Mouse (Mus musculus) gastrocnemius, adult 2 months (tissue): ENCODE measurements at regions not wholly inside any gene's neighbourhood (a gene's known extent, or its start where the extent isn't known, plus 50 kb on each side); places are given as distances from the start of the nearest gene placed in this dataset.

Source experiments
- DNase-seq: peaks from one replicate; pipeline ENCODE4 v3.0.0; 2022
- H3K27ac ChIP-seq: fragments of 200-600 bp; 2 replicates; pipeline ENCODE4 v1.8.1; 2022; ENCODE audit warnings: mild to moderate bottlenecking
- H3K4me3 ChIP-seq: fragments of 200-600 bp; 2 replicates; pipeline ENCODE4 v1.8.1; 2022; ENCODE audit warnings: mild to moderate bottlenecking, moderate library complexity
- CTCF ChIP-seq: fragments of 200-600 bp; IDR thresholded peaks from 2 replicates; pipeline ENCODE4 v1.8.1; 2022; ENCODE audit warnings: antibody characterized with exemption, mild to moderate bottlenecking, moderate library complexity
- intact Hi-C: fragments of 180-260 bp; cut with DNase I; formaldehyde crosslinking; loops from one replicate; pipeline ENCODE4 v1.15.1; 2025

DNA sequence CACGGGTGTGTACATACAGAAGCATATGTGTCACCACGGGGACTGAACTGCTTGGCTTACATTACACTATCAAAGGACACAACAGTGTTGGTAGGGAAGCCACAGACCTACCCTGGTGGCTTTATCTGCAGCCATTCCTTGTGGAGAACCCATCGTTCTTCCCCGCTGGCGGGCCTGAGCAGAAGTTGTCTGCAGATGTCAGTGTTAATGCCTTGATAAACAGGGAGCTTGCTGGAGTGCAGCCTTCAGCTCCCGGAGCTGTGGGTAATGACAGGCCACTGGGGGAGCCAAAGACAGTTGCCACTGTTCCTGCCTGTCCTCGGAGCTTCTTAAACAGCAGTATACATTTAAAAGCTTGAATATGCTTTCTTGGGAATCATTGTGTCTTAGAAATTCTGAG, 115.9 kb downstream of the H2al1j start:
- intact Hi-C loops, result loop anchor here (5.0 kb wide), 1 partner anchor 49 kb away; no protein-coding TSS in a partner anchor
- peak; percentile 17; the same call in 1 of the 2 replicates for TF ChIP-seq CTCF
- H3K4me3 ChIP-seq, result no peak overlapping the region
- H3K27ac ChIP-seq, result peak overlapping the region; percentile 63
- no peak for DNase-seq

DNA sequence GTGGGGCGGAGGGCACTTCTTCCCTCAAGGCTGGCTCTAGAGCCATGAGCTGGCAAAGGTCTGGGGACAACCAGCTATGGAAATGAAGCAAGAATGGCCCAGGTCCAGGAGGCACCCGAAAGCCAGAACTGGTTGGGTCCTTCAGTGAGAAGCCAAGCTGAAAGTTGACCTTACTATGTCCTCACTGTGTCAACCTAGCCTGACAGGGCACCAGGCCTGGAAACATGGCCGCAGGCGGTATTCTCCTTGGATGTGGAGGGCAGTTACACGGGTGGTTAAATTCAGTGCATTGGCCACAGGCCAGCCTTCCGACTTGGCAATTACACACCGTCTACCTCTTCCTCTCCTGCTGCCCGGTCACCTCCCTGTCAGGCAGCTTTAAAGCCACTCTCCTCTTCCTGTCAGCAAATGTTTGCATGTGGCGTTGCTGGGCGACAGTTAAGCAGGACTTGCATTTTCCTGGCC, 116.7 kb downstream of the H2al1j start:
- peak overlapping the region; percentile 63 for H3K27ac ChIP-seq
- intact Hi-C loops, result loop anchor here (5.0 kb wide), 1 partner anchor 48 kb away; no protein-coding TSS in a partner anchor
- no peak for TF ChIP-seq CTCF
- DNase-seq, result peak; percentile 85
- H3K4me3 ChIP-seq, result no peak overlapping the region

DNA sequence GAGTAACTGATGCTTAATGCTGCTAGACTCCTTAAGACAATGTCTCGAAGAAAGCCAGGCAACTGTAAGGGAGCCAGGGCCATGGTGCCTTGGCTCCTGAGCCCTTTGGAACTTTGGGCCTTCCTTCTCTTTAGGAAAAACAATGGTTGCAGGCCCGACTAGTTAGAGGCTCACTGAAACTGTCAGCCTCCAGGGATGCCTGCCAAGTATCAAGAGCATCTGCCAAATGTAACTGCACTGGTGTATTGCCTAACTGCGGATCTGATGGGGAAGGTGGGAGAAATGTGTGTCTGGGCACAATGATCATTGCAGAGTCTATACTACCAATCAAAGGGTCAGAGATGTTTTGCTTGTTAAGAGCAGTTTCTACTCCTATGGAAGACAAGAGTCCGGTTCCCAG, 121.1 kb downstream of the H2al1j start:
- peak; percentile 41 for DNase-seq
- H3K27ac ChIP-seq, result no peak overlapping the region
- H3K4me3 ChIP-seq, result no peak overlapping the region
- intact Hi-C loops, result no loop called here
- no peak for TF ChIP-seq CTCF

DNA sequence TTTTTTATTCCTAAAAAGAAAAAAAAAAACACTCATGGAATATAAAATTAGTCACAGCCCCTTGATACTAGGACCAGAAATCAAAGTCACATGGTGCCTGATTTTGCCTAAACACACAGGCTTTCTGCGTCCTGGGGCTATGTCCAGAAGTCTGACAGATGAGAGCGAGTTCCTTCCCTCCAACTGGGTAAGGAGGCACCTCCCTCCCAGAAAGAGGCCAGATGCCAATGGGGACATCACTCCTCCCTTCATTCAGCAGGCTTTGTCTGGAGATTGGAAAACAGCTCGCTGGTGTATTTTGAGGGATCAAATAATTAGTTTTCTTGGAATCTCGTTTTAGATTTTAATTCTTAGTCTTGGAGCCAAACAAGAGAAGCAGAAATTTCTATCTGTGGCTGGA, 130.9 kb downstream of the H2al1j start:
- intact Hi-C loops, result no loop called here
- no peak overlapping the region for H3K4me3 ChIP-seq
- peak; percentile 20 for DNase-seq
- no peak overlapping the region for H3K27ac ChIP-seq
- no peak for TF ChIP-seq CTCF

DNA sequence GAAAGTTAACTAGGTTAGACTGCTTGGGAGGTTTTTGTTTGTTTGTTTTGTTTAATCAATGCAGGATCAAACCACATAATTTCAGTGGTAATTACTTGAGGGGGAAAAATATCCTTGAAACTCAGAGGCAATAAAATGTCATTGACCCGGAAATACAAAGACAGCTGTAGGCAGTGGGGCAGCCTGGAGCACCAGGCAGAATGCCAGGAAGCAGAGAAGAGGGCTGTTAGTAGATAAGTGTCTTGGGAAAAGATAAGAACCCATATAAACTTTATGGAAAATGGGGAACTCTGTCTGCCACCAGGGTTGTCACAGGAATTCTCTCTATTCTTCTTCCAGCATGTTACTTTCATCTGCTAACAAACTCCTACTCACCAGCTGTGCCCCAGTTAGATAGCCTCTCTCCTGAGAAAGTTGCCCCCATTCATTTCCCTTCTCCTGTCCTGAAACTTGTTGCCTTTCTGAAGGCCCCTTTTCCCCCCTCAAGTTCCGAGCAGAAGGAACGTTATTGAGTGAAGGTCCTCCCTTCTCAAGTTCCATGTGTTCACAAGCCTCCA, 136.4 kb downstream of the H2al1j start:
- intact Hi-C loops, result no loop called here
- no peak overlapping the region for H3K4me3 ChIP-seq
- TF ChIP-seq CTCF, result no peak
- DNase-seq, result no peak
- no peak overlapping the region for H3K27ac ChIP-seq

DNA sequence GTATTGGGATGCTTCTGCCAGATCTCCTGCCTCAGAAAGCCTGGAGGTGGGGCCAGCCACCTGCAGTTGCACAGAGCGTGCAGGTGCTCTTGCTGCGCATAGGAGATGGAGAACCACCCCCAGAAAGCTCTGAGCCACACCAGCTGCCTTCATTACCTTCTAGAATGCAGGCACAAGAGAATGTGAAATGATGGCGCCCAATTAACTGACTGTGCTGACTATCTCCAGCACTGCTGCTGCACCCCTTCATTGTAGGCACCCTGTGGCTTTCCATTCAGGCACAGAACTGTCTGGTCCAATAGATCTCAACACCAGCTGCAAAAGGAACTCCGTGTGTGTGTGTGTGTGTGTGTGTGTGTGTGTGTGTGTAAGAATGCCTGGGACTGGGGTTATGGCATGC, 138.6 kb downstream of the H2al1j start:
- DNase-seq, result no peak
- H3K4me3 ChIP-seq, result no peak overlapping the region
- no peak for TF ChIP-seq CTCF
- intact Hi-C loops, result no loop called here
- H3K27ac ChIP-seq, result no peak overlapping the region

DNA sequence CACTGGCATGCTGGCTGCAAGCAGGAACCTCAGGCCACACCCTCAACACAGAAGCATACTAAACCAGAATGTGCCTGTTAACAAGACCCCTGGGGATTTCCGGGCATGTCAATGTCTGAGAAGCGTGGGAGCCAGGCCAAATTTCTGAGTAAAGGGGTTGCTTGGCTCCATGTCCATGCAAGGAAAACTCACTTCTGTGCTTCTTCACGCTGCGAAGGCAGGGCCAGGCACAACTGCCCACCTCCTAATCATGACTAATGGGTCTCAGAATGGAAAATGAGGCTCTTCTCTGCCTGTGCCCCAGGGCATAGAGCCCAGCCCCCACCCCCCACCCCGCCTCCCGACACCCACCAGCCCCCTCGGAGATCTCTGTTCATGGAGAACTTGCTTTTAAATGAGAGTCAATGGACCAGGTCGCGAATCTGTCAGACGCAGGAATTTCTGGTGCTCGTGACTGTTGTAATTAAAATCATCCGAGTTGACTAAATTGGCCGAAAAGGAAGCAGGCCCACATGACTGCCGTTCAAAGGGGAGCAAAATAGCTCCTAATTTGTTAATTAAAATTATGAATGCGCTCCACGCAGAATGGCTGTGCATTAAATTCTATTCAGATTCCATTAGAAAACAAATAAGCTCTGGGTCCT, 152.2 kb downstream of the H2al1j start:
- no peak for DNase-seq
- no peak for TF ChIP-seq CTCF
- Histone ChIP-seq H3K27ac (no peak overlapping the region), H3K4me3 (no peak overlapping the region)
- intact Hi-C loops, result no loop called here

DNA sequence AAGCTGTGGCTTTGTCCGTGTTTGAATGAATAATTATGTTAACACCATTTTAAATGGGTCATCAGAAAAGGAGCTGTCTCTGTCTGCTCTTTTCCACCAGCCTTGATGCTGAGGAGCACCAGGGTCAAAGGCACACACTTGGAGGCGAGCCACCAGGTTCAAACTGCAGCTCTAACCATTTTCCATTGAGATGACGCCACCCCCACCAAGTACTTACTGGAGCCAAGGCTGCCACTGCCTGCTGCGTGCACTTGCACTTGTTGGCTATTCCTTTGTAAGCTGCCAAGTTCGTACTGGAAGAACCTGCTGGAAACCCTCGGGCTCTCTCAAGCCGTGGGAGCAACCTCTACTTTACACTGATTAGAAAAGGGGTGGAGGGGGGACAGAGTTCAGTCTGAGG, 154.5 kb downstream of the H2al1j start:
- DNase-seq, result peak; percentile 19
- intact Hi-C loops, result no loop called here
- TF ChIP-seq CTCF, result no peak
- Histone ChIP-seq H3K4me3 (no peak overlapping the region), H3K27ac (no peak overlapping the region)

DNA sequence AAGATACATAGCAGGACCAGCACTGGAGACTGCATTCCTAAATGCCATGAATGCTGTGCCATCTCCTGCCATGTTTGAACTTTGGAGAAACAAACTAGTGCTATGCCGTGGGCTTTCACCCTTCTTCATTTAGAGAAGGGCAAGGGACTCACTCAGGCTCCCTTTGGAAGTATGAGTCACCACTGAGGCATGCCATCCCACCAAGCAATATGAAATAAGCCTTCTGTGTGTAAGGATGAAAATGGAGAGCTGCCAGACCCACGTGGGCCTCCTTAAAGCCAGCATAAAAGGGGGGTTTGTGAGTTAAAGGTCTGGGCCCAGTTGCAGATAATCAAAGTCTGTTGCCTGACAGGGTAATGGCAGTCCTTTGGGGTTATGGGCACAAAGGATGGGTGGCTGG, 159.0 kb downstream of the H2al1j start:
- intact Hi-C loops, result no loop called here
- no peak overlapping the region for H3K27ac ChIP-seq
- DNase-seq, result no peak
- H3K4me3 ChIP-seq, result no peak overlapping the region
- no peak for TF ChIP-seq CTCF

DNA sequence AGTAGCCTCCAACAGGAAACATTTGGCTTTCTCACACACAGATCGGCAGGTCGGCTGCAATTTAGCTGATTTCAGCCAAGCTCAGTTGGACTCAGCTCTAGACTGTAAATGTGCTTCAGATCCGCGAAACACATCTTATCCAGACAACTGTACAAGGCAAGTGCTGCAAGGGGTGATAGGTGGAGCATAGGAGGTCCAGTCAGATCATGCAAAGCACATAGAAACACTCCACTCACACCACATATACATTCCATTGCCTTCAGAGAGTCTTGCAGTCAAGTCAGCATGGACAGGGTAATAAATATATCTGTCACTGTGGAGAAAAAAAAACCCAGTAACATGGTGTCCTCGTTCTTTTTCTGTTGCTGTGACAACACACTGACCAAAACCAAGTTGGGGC, 160.3 kb downstream of the H2al1j start:
- TF ChIP-seq CTCF, result no peak
- DNase-seq, result no peak
- intact Hi-C loops, result no loop called here
- Histone ChIP-seq H3K27ac (no peak overlapping the region), H3K4me3 (no peak overlapping the region)

DNA sequence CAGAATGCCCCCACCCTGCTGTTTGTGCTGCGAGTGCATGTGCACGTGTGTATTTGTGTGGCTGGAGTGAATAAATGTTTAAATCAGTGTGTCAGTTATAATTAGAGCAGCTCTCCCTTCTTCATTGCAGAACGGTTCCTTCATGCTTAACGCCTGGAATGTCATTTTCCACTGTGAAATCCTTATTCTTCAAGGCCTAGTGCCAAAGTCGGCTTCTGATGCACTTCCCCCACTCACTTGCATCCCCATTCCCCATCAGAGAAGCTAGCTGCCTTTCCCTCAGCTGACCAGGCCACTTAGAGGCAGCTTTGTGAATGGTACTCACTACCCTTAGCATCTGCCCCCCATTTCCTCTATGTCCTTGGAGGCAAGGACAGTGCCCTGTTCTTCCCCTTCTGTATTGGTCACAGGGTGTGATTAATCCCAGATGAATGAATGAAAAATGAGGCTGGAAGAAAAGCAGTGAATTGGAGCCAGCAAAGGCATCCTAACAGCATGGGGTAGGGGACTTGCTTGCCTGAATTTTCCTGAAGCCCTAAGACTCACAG, 162.6 kb downstream of the H2al1j start:
- no peak for TF ChIP-seq CTCF
- no peak overlapping the region for H3K27ac ChIP-seq
- no peak overlapping the region for H3K4me3 ChIP-seq
- intact Hi-C loops, result loop anchor here (5.0 kb wide), 1 partner anchor 48 kb away; no protein-coding TSS in a partner anchor
- no peak for DNase-seq

DNA sequence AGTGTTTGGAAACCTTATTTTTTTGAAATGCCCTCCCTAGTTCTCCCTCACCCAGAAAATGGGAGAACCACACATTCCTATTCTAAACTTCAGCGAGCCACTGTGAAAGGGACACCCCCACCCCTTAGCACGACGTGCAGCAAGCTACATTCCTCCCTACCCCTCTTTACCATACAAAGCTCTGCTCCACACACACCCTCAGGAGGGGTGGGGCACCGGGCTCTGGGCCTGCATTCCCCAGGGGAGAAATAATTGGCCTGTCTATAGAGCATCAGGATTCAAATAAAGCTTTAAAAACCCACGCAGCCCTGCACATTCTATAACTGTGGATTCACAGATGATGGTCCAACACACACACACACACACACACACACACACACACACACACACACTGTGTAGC, 163.6 kb downstream of the H2al1j start:
- TF ChIP-seq CTCF, result no peak
- Histone ChIP-seq H3K27ac (no peak overlapping the region), H3K4me3 (no peak overlapping the region)
- intact Hi-C loops, result loop anchor here (5.0 kb wide), 1 partner anchor 49 kb away; no protein-coding TSS in a partner anchor
- DNase-seq, result no peak

DNA sequence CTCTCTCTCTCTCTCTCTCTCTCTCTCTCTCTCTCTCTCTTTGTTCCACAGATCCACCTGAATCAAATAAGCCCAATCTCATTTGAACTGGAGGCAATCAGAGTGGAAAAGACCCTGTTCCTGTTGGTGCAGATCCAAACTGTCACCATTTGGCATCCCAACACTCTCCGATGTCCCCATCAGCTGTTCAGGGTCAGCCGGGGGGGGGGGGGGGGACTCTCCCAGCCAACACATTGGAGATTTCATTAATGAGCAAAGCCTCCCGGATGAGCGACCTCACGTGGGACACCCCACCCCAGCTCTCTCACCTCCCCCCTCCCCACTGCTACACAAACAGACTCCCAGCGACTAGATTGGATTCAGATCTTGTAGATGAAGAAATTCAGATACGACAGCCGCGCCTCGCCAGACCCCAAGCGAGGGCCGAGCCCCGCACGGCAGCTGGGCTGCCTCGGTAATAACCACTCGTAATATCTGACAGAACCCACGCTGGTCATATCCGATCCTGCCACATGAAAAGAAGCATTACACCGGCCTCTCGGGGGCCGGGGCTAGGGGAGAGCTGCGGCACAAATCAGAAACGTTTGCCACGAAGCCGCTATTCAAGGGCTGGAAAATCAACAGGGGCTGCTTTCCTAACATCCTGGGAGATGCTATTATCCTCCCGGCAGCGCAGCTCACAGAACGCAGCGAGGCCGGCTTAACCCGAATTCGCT, 164.2 kb downstream of the H2al1j start:
- Histone ChIP-seq H3K27ac (no peak overlapping the region), H3K4me3 (no peak overlapping the region)
- TF ChIP-seq CTCF, result no peak
- intact Hi-C loops, result loop anchor here (5.0 kb wide), 1 partner anchor 50 kb away; no protein-coding TSS in a partner anchor
- DNase-seq, result no peak
